Mouse (Mus musculus): ENCODE measurements around the gene Gm21256. TPM values are rescaled to one million over a fixed set of nuclear protein-coding genes. Genes with fewer than 3 reads are reported as not detected.
"Not testable (repeated sequence)": the region's sequence is repeated elsewhere in the genome, so short reads cannot be mapped to it uniquely, and the experiment has no call there.

Gm21256 gene
- not detected in 2 replicates for polyA plus RNA-seq (2015; fragmentation: Nextera tagmentation; extraction: Ambion mirVana)

DNA sequence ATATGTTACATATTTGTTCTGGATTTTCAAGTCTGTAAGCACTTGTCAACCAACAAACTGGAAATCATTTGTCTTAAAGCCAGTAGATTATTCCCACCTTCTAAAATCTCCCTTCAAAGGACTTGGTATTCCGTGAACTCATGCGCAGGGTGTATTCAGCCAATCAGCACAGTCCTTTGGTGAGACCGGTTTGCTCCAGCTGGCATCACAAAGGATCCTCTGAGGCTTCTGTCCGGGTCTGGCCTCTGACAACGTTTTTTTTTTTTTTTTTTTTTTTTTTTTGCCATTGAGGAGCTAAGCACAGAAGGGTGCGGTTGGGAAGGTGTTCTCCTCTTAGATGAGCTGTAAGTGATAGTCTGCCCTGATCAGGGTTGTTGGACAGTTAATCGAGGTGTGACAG is at the start of gene Gm21256:
Gm21256 (plus strand) TSS at position 301 of the 400 bp plus-strand sequence.
- not testable (repeated sequence) for H3K4me1 ChIP-seq; H3K9me3 ChIP-seq; H3K27me3 ChIP-seq; H3K36me3 ChIP-seq; H3K4me2 ChIP-seq (replicated peaks); H3K4me3 ChIP-seq; ATAC-seq (ENCODE audit: low FRiP score, low read depth); H3K9ac ChIP-seq; H3K27ac ChIP-seq
- WGBS: no CpG with 5 or more reads among the region's 7 CpGs

Other genes starting within 250 kb of the Gm21256 start
- not detected in 2 replicates for gene Gm21170, start 240.1 kb downstream of the Gm21256 start, polyA plus RNA-seq (2015; fragmentation: Nextera tagmentation; extraction: Ambion mirVana)

Data from limb, embryonic 13.5 days (tissue).